Mouse (Mus musculus) large intestine, adult 2 months (tissue): Measurements from ENCODE around the gene Bach2. TPM values are rescaled to one million over a fixed set of nuclear protein-coding genes. Genes with fewer than 3 reads are reported as not detected.

Experiments
- DNase-seq: peaks from one replicate; pipeline ENCODE4 v3.0.0-alpha.2; 2012; ENCODE audit warnings: low read depth, low spot score
- WGBS: fragments of 180-500 bp; shearing (Covaris S2); methylation state at CpG from one replicate; pipeline ENCODE4 v1.1.7; 2018; 5-methylcytosine and 5-hydroxymethylcytosine counted together
- polyA plus RNA-seq: library from polyadenylated mRNA; depleted of rRNA; stranded (reverse); fragments of >200 nt; gene quantifications from 2 replicates; pipeline ENCODE4 v1.2.3, GENCODE M21; 2012

Bach2 gene
- polyA plus RNA-seq, 1 experiment: 1.6 TPM

GRCm38 (mm10) chr4:32408535-32408934, 169.9 kb downstream of the Bach2 start:
- 91% methylated on average over 8 of the region's 8 CpGs for WGBS
- DNase-seq: no peak

GRCm38 (mm10) chr4:32409116-32409880, 170.7 kb downstream of the Bach2 start:
- 64% methylated on average over 9 of the region's 9 CpGs for WGBS
- no peak for DNase-seq

DNA sequence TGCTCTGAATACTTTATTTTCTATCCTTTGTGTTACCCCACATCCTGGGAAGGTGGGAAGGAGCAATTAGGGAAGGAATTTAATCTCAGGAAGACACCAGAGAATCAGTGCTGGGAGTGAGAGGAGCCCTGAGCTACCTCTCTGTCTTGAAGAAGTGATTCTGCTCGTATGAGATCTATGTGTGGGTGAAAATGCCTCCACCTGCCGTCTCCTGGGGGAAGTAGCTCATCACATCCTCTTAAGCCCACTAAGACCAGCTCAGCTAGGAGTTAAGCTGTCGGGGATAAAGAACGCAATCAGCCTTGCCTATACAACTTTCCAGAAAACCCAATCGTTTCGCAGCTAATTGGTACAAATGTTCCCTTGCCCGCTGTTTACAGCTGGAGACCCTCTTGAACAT, 174.5 kb downstream of the Bach2 start:
- DNase-seq: no peak
- 72% methylated on average over 7 of the region's 7 CpGs for WGBS

DNA sequence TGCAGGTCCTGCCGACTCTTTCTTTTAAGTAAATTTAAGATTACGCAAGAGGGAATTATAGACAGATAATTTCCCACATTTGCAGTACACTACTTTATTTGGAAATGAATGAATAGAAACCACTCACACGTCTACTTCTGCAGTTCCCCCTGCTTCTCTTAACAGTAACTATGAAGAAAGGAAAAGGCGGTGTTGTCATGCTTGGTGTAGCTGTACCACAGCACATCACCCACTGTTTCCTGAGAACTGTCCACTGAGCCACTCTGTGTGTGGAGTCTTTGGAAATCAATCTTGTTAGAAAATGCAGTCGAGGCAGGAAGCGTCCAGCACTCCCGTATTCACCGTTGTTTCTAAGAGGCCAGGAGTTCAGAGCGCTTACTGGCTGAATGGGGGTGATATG, 174.9 kb downstream of the Bach2 start:
- no peak for DNase-seq
- WGBS: 82% methylated on average over 9 of the region's 9 CpGs

GRCm38 (mm10) chr4:32414959-32415358, 176.4 kb downstream of the Bach2 start:
- 77% methylated on average over 7 of the region's 7 CpGs for WGBS
- DNase-seq: no peak

DNA sequence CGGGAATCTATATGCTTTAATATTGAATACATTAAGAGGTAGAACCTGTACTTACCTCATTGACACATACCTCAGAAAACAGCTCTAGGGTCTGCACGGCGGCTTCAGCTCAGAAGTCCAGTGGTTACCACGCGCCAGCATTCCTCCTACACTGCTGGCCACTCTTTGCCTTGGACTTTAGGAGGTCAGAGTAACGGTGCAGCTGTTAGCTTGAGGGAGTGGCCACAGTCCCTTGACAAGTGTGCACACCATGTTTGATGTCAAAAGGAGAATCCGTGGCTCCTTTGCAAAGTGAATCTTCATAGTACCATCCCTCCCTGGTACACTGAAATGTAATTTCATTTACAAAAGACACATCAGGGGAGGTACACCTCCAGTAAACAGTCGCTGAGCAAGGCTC, 179.3 kb downstream of the Bach2 start:
- WGBS: 84% methylated on average over 8 of the region's 8 CpGs
- no peak for DNase-seq

DNA sequence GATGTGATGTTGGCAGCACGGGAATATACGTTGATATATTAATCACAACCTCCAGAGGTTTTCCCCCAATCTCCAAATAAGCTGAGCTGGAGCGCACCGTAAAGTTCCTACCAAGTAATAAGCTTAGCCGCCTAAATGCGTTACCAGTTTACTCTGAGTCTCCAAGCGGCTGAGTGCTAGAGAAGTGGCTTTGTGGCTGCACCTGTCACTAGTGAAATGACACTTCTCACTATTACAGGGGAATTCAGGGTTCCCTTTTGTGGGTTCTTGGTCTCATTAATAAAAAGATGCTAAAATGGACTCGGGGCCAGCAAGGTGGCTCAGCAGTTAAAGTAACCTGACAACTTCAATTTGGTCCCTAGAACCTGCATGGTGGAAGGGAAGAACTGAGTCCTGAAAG, 183.0 kb downstream of the Bach2 start:
- DNase-seq: no peak
- WGBS: 85% methylated on average over 8 of the region's 8 CpGs

- 97% methylated on average over 4 of the region's 4 CpGs for WGBS
- no peak for DNase-seq
Measured at GRCm38 (mm10) chr4:32422427-32422826, 183.8 kb downstream of the Bach2 start.

- 83% methylated on average over 5 of the region's 5 CpGs for WGBS
- DNase-seq: no peak
Measured at GRCm38 (mm10) chr4:32423667-32424066, 185.1 kb downstream of the Bach2 start.

- DNase-seq: no peak
- 79% methylated on average over 7 of the region's 7 CpGs for WGBS
Measured at GRCm38 (mm10) chr4:32424434-32424833, 185.8 kb downstream of the Bach2 start.

- DNase-seq: no peak
- 91% methylated on average over 7 of the region's 7 CpGs for WGBS
Measured at GRCm38 (mm10) chr4:32425060-32425459, 186.5 kb downstream of the Bach2 start.

- 86% methylated on average over 3 of the region's 3 CpGs for WGBS
- no peak for DNase-seq
Measured at GRCm38 (mm10) chr4:32425641-32426040, 187.0 kb downstream of the Bach2 start.

- 89% methylated on average over 27 of the region's 27 CpGs for WGBS
- no peak for DNase-seq
Measured at GRCm38 (mm10) chr4:32426779-32427577, 188.4 kb downstream of the Bach2 start.

DNA sequence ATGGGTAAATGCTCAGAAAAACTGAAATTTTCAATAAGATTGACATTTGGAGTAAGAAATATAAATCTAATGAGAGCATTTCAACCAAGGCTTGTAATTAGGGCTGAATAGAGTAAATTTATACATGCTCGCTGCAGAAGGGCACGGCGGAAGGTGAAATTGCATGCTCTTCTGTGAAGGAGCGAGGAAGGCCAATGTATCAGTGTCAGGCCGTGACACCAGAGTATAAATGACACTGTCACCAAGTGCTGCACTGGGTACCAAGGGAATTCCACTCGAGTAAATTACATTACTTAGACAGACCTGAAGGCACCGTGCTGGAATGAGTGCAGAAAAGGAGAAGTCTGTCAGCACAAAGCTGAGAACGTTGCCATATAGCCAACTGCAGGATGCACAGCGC, 190.1 kb downstream of the Bach2 start:
- 86% methylated on average over 9 of the region's 9 CpGs for WGBS

DNA sequence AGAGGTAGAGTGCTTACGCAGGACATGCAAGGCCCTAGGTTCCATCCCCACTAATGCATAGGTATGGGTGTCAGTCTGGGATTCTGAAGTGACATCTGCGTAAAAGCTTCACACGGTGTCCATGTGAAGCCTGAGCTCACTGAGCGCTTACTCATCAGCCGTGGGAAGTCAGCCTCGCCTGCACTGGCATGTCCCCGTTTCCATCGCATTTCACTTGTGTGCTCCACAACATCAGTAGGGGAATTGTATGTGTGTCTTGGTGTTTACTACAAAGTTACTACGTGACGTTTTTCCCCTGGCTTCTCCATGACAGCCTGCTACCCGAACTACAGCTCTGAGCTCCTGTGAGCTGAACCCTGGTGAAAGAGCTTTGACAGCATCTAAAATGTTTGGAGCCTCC, 191.5 kb downstream of the Bach2 start:
- WGBS: 83% methylated on average over 11 of the region's 11 CpGs
- no peak for DNase-seq

More for the DNA sequence above, 190.1 kb downstream of the Bach2 start:
- no peak for DNase-seq

DNA sequence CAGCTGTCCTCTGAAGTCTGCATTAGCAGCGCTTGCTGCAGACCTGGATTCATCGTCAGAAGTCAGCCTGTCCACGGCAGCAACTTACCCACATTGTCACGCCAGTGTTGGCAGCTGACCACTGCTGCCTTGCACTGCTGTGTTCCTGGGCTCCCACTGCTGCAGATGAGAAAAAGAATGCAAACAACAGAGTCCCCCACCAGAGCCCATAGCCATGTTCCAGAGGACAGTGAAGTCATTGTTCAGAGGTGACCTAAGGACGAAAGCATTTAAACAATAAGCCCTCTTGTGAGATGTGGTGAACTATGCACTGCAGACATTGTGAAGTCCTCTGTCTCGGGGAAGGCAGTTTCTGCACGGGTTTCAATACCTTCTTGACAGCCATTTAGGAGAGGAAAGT, 192.4 kb downstream of the Bach2 start:
- DNase-seq: no peak
- WGBS: 16% methylated on average over 7 of the region's 7 CpGs

- DNase-seq: no peak
- WGBS: 59% methylated on average over 10 of the region's 10 CpGs
Measured at GRCm38 (mm10) chr4:32432271-32432781, 193.7 kb downstream of the Bach2 start.

DNA sequence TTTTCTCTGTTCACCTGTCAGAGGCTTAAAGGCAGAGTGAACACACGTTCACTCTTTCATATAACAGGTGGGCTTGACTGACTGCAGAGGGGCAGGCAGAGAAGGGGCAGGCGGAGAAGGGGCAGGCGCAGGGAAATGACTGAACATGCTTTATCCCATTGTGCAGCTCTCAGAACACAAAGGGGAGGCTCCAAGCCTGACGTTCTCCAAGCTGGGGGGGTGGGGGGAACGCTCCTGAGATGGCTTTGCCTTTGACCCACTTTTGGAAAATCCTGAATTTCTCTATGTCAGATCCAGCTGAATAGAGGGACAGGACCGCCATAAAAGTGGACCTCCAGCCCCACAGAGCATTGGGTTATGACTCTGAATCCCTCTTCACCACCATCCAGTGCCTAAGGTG, 194.3 kb downstream of the Bach2 start:
- DNase-seq: no peak
- WGBS: 81% methylated on average over 6 of the region's 6 CpGs

GRCm38 (mm10) chr4:32434612-32435011, 196.0 kb downstream of the Bach2 start:
- DNase-seq: no peak
- 49% methylated on average over 1 of the region's 1 CpGs for WGBS

DNA sequence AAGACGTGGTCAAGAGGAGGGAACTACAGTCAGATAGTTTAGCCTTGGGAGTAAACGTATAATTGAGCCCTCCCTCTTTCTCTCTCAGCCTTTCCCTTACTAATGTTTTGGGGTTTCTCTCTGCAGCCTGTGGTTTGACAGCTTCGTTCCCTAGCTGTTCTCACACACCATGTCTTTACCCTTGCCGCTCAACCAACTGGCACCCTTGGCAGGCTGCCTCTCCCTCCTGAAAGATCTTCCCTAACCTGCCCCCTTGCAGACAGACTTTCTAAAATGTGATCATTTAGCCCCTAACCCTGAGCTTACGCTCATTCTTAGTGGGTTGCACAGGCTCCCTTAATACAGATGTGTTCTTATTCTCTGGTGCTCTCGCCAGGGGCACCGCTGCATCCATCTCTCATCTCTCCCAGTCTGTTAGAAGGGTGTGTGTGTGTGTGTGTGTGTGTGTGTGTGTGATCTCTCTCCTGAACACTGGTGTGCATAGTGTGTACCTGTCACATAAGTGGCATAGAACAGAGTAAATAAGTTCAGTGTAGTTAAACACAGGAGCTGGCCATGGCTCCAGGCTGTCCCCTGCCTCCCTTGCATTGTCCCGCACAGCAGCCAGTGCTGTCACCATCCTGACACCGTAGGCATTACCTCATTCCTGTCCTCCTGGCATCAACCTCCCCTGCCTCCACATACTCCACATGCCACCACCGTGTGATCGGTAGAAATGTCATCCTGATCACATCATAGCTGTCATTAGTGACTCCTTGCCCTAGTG, 201.6 kb downstream of the Bach2 start:
- WGBS: 89% methylated on average over 11 of the region's 11 CpGs
- no peak for DNase-seq
